Comparison of ENCODE assay signal across 10 mouse cellular contexts in genomic region chr9:66304320-66305090, GRCm38 (mm10). TPM values are rescaled to one million over a fixed set of nuclear protein-coding genes. Genes with fewer than 3 reads are reported as not detected.
DNase-seq lines count a peak whose midpoint lies in the region; ATAC-seq and TF ChIP-seq lines count a peak whose summit lies in the region.
"Had no signal": no experiment of that assay in that cellular context is flagged by ENCODE, and none has a peak within 500 bp of the region (broad histone marks: within the 10 kb centered on the region; RNA-seq: fewer than 3 reads in every experiment).

No protein-coding gene starts in this region.

- H3K9me3 ChIP-seq in hindbrain, embryonic 13.5 days: no peaks in the 10 kb centered on the region
- no peaks in the 10 kb centered on the region for H3K9me3 ChIP-seq in hindbrain, embryonic 10.5 days
- H3K9me3 ChIP-seq in midbrain, postnatal 0 days (ENCODE audit: low read length): no peaks in the 10 kb centered on the region
- no peaks in the 10 kb centered on the region for H3K9me3 ChIP-seq in midbrain, embryonic 10.5 days (replicated peaks)
- H3K9me3 ChIP-seq in intestine, postnatal 0 days (ENCODE audit: control insufficient read depth): no peaks in the 10 kb centered on the region
- no peaks in the 10 kb centered on the region for H3K9me3 ChIP-seq in stomach, embryonic 15.5 days
- H3K9me3 ChIP-seq: forebrain, embryonic 13.5 days had no signal

- no peak for TF ChIP-seq CTCF in midbrain, postnatal 0 days (IDR thresholded peaks at IDR 0.05)
- TF ChIP-seq CTCF in intestine, postnatal 0 days (IDR thresholded peaks at IDR 0.05; ENCODE audit: low read depth): no peak

- H3K4me3 ChIP-seq in hindbrain, embryonic 13.5 days: no peak overlapping the region
- no peak overlapping the region for H3K4me3 ChIP-seq in hindbrain, embryonic 10.5 days
- no peak overlapping the region for H3K4me3 ChIP-seq in midbrain, postnatal 0 days (ENCODE audit: low read depth, low read length)
- no peak overlapping the region for H3K4me3 ChIP-seq in midbrain, embryonic 10.5 days
- peak overlapping the region; percentile 38; the same call in 1 of the 2 replicates for H3K4me3 ChIP-seq in intestine, postnatal 0 days (ENCODE audit: low read depth, low read length)
- no peak overlapping the region for H3K4me3 ChIP-seq in stomach, embryonic 15.5 days (replicated peaks)

- H3K36me3 ChIP-seq in hindbrain, embryonic 13.5 days: no peaks in the 10 kb centered on the region
- H3K36me3 ChIP-seq in hindbrain, embryonic 10.5 days: no peaks in the 10 kb centered on the region
- no peaks in the 10 kb centered on the region for H3K36me3 ChIP-seq in midbrain, postnatal 0 days (ENCODE audit: insufficient read depth, low read length)
- H3K36me3 ChIP-seq in midbrain, embryonic 10.5 days: no peaks in the 10 kb centered on the region
- no peaks in the 10 kb centered on the region for H3K36me3 ChIP-seq in intestine, postnatal 0 days (ENCODE audit: control insufficient read depth, insufficient read depth)
- H3K36me3 ChIP-seq in stomach, embryonic 15.5 days: no peaks in the 10 kb centered on the region

- no peaks in the 10 kb centered on the region for H3K27me3 ChIP-seq in hindbrain, embryonic 13.5 days
- H3K27me3 ChIP-seq in hindbrain, embryonic 10.5 days (ENCODE audit: insufficient read depth, poor library complexity, severe bottlenecking): no peaks in the 10 kb centered on the region
- no peaks in the 10 kb centered on the region for H3K27me3 ChIP-seq in midbrain, postnatal 0 days (ENCODE audit: insufficient read depth, low read length)
- H3K27me3 ChIP-seq in midbrain, embryonic 10.5 days (ENCODE audit: low read depth, poor library complexity, severe bottlenecking): no peaks in the 10 kb centered on the region
- no peaks in the 10 kb centered on the region for H3K27me3 ChIP-seq in intestine, postnatal 0 days (replicated peaks; ENCODE audit: control insufficient read depth, insufficient read depth, low read length)
- no peaks in the 10 kb centered on the region for H3K27me3 ChIP-seq in stomach, embryonic 15.5 days (replicated peaks)
- H3K27me3 ChIP-seq: forebrain, embryonic 13.5 days had no signal

- 0 out of 2 replicates have a peak, but pooled peaks have one; percentile 28 for ATAC-seq in hindbrain, embryonic 13.5 days (ENCODE audit: low FRiP score)
- ATAC-seq in midbrain, postnatal 0 days (ENCODE audit: low FRiP score): no peak
- no peak for ATAC-seq in intestine, postnatal 0 days
- ATAC-seq in stomach, embryonic 15.5 days (ENCODE audit: insufficient read depth, low FRiP score, low read depth): no peak
- no peak for ATAC-seq in granulocyte monocyte progenitor cell, adult 5-6 weeks (replicated peaks; ENCODE audit: poor library complexity, severe bottlenecking)
- ATAC-seq: forebrain, embryonic 13.5 days had no signal

- DNase-seq in hindbrain, embryonic 10.5 days (ENCODE audit: low spot score): no peak
- no peak for DNase-seq in midbrain, postnatal 0 days (ENCODE audit: low spot score)
- no peak for DNase-seq in midbrain, embryonic 10.5 days (ENCODE audit: low spot score)
- DNase-seq in kidney, postnatal 4 days: no peak

- H3K4me2 ChIP-seq in hindbrain, embryonic 13.5 days: peak overlapping the region; percentile 48; the same call in 1 of the 2 replicates
- H3K4me2 ChIP-seq in midbrain, postnatal 0 days (ENCODE audit: low read depth, low read length, poor library complexity, severe bottlenecking): 0 out of 2 replicates have a peak overlapping the region, but pooled peaks have one; percentile 50
- peak overlapping the region; percentile 63; the same call in 1 of the 2 replicates for H3K4me2 ChIP-seq in intestine, postnatal 0 days (replicated peaks; ENCODE audit: low read depth)
- H3K4me2 ChIP-seq in stomach, embryonic 15.5 days: peak overlapping the region; percentile 47; the same call in 1 of the 2 replicates
- H3K4me2 ChIP-seq: midbrain, embryonic 11.5 days had no signal

- no peak overlapping the region for H3K9ac ChIP-seq in hindbrain, embryonic 13.5 days
- no peak overlapping the region for H3K9ac ChIP-seq in midbrain, postnatal 0 days (replicated peaks; ENCODE audit: low read length, poor library complexity, severe bottlenecking)
- no peak overlapping the region for H3K9ac ChIP-seq in intestine, postnatal 0 days (ENCODE audit: low read depth, low read length)
- H3K9ac ChIP-seq in stomach, embryonic 15.5 days: no peak overlapping the region

- 87% methylated on average over 3 of the region's 3 CpGs for WGBS in hindbrain, embryonic 13.5 days
- WGBS in hindbrain, embryonic 10.5 days: 83% methylated on average over 3 of the region's 3 CpGs
- WGBS in midbrain, postnatal 0 days: 89% methylated on average over 3 of the region's 3 CpGs
- WGBS in midbrain, embryonic 10.5 days: 85% methylated on average over 3 of the region's 3 CpGs
- 88% methylated on average over 3 of the region's 3 CpGs for WGBS in intestine, postnatal 0 days
- 85% methylated on average over 3 of the region's 3 CpGs for WGBS in stomach, embryonic 15.5 days

- H3K27ac ChIP-seq in hindbrain, embryonic 13.5 days: peak overlapping the region; percentile 90
- no peak overlapping the region for H3K27ac ChIP-seq in hindbrain, embryonic 10.5 days
- H3K27ac ChIP-seq in midbrain, postnatal 0 days (ENCODE audit: low read depth, low read length): peak overlapping the region; percentile 68; the same call in 1 of the 2 replicates
- no peak overlapping the region for H3K27ac ChIP-seq in midbrain, embryonic 10.5 days (replicated peaks)
- H3K27ac ChIP-seq in intestine, postnatal 0 days (ENCODE audit: low read depth, low read length): no peak overlapping the region
- H3K27ac ChIP-seq in stomach, embryonic 15.5 days: no peak overlapping the region

- peaks cover 18% of the 10 kb centered on the region for H3K4me1 ChIP-seq in hindbrain, embryonic 13.5 days (replicated peaks)
- peaks cover 7% of the 10 kb centered on the region for H3K4me1 ChIP-seq in hindbrain, embryonic 10.5 days (replicated peaks)
- peaks cover 8% of the 10 kb centered on the region; the same call in 1 of the 2 replicates for H3K4me1 ChIP-seq in midbrain, postnatal 0 days (ENCODE audit: insufficient read depth, low read length)
- H3K4me1 ChIP-seq in midbrain, embryonic 10.5 days: peaks cover 5% of the 10 kb centered on the region; the same call in 1 of the 2 replicates
- H3K4me1 ChIP-seq in intestine, postnatal 0 days (replicated peaks; ENCODE audit: control insufficient read depth, insufficient read depth, low read length): 0 out of 2 replicates have a peak, but pooled peaks cover 8% of the 10 kb centered on the region
- 0 out of 2 replicates have a peak, but pooled peaks cover 6% of the 10 kb centered on the region for H3K4me1 ChIP-seq in stomach, embryonic 15.5 days

RNA-seq across cellular contexts. Expression of gene Herc1, which starts 45.7 kb away (rescaled TPM):
- polyA plus RNA-seq in hindbrain, embryonic 13.5 days (2015; fragmentation: Nextera tagmentation; extraction: Ambion mirVana): 47.8 and 48.9 TPM in 2 replicates
- polyA plus RNA-seq in hindbrain, embryonic 10.5 days (2016; fragmentation: Nextera tagmentation; extraction: Ambion mirVana): 28.9 and 30.5 TPM in 2 replicates
- total RNA-seq in midbrain, postnatal 0 days (2014; rRNA removed): 114 and 124 TPM in 2 replicates
- polyA plus RNA-seq in midbrain, postnatal 0 days (2015; fragmentation: Nextera tagmentation; extraction: Ambion mirVana): 27.9 and 32.9 TPM in 2 replicates
- polyA plus RNA-seq in midbrain, embryonic 10.5 days (2016; fragmentation: Nextera tagmentation; extraction: Ambion mirVana): 26.1 and 30.8 TPM in 2 replicates
- polyA plus RNA-seq in intestine, postnatal 0 days (2015; fragmentation: Nextera tagmentation; extraction: Ambion mirVana): 7.2 and 10.2 TPM in 2 replicates
- 20.7 and 21.2 TPM in 2 replicates for polyA plus RNA-seq in stomach, embryonic 15.5 days (2015; fragmentation: Nextera tagmentation; extraction: Ambion mirVana)
- total RNA-seq in granulocyte monocyte progenitor cell, adult 5-6 weeks (2014; fragmentation: Nextera tagmentation): 37.7 and 48.6 TPM in 2 replicates
- 51.1 and 58.0 TPM in 2 replicates for total RNA-seq in granulocyte monocyte progenitor cell, adult 5-6 weeks (2017)

Comparison
In these comparisons a context has a peak if more than half of its experiments do, and no peak if none do; other contexts are left out.
1. H3K27ac ChIP-seq: peak in hindbrain, embryonic 13.5 days (single experiment) and midbrain, postnatal 0 days (single experiment); none in hindbrain, embryonic 10.5 days (single experiment), midbrain, embryonic 10.5 days (single experiment), intestine, postnatal 0 days (single experiment) and stomach, embryonic 15.5 days (single experiment).
2. Peak in every context shown above with its lines, with median percentiles within 50 percentile points of each other: H3K4me2 ChIP-seq.